Mouse (Mus musculus) layer of hippocampus, postnatal 25 days (tissue): ENCODE measurements around the gene Cacng4. TPM values are rescaled to one million over a fixed set of nuclear protein-coding genes. Genes with fewer than 3 reads are reported as not detected.

Experiments used
- DNase-seq, 2 experiments: peaks; one replicate each; pipeline ENCODE4 v3.0.0; 2022; ENCODE audit warnings: mixed read lengths in 2 of 2, low spot score in 1 of 2; ENCODE audit errors: extremely low spot score in 1 of 2
- total RNA-seq, 2 experiments: library from RNA; stranded (reverse); gene quantifications; 2 replicates each; pipeline ENCODE4 v1.2.3; 2021

Cacng4 gene
- total RNA-seq, 2 experiments from 2014 or later: 30.8 to 32.5 TPM

GRCm38 (mm10) chr11:107721057-107721456, 73.3 kb downstream of the Cacng4 start:
- no peak for DNase-seq

- no peak for DNase-seq
Observed at GRCm38 (mm10) chr11:107720264-107721021, 73.9 kb downstream of the Cacng4 start.

- no peak for DNase-seq
Observed at GRCm38 (mm10) chr11:107716332-107716938, 77.9 kb downstream of the Cacng4 start, which contains the start of gene Cacng1. TSS of gene Cacng1 (minus strand) at chr11:107716522.

GRCm38 (mm10) chr11:107714368-107714767, 80.0 kb downstream of the Cacng4 start:
- no peak for DNase-seq

- DNase-seq: no peak
Observed at GRCm38 (mm10) chr11:107710379-107710778, 84.0 kb downstream of the Cacng4 start.

- DNase-seq: no peak
Observed at GRCm38 (mm10) chr11:107707897-107708610, 86.3 kb downstream of the Cacng4 start.

- DNase-seq: no peak
Observed at GRCm38 (mm10) chr11:107705476-107706074, 88.8 kb downstream of the Cacng4 start.

GRCm38 (mm10) chr11:107705060-107705459, 89.3 kb downstream of the Cacng4 start:
- no peak for DNase-seq

GRCm38 (mm10) chr11:107703272-107704134, 90.9 kb downstream of the Cacng4 start:
- no peak for DNase-seq

GRCm38 (mm10) chr11:107699967-107700366, 94.4 kb downstream of the Cacng4 start:
- no peak for DNase-seq

- DNase-seq: no peak
Observed at GRCm38 (mm10) chr11:107693338-107693737, 101.0 kb downstream of the Cacng4 start.

GRCm38 (mm10) chr11:107691569-107691968, 102.8 kb downstream of the Cacng4 start:
- DNase-seq: no peak

- no peak for DNase-seq
Observed at GRCm38 (mm10) chr11:107688480-107688879, 105.9 kb downstream of the Cacng4 start.

GRCm38 (mm10) chr11:107686290-107686689, 108.1 kb downstream of the Cacng4 start:
- no peak for DNase-seq

GRCm38 (mm10) chr11:107683544-107684465, 110.6 kb downstream of the Cacng4 start:
- no peak for DNase-seq

- DNase-seq: no peak
Observed at GRCm38 (mm10) chr11:107682694-107683355, 111.5 kb downstream of the Cacng4 start.
